8 mouse cellular contexts compared by ENCODE assay signal in the genomic region with DNA sequence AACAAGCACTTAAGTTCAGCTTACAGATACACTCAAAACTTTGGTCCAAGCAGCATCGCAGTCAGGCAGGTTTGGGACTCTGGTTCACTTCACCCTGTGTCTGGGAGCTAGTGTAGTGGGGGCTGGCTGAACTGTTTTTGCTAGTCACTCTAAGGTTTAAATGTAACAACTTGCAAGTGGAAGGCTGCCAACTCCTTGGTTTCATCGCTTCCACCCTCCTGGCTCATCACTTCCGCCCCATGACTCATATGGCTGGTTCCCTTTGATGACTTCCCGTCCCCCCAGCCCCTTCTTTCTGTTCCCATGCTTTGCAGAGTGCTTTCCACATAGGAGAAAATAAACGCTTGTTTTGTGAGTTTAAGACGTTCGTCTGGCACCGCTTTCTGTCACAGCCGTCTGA.
DNase-seq lines count a peak whose midpoint lies in the region; ATAC-seq and TF ChIP-seq lines count a peak whose summit lies in the region.

No protein-coding gene starts in this region.

- peak; percentile 25 for DNase-seq in hindbrain, postnatal 0 days (ENCODE audit: low spot score)
- peak; percentile 95 for DNase-seq in 416B (ENCODE audit: low read depth)
- peak; percentile 9 for DNase-seq in left cerebral cortex, postnatal 4 days
- no peak for DNase-seq in layer of hippocampus, adult 9-10 months (ENCODE audit: low spot score)
- no peak for DNase-seq in layer of hippocampus, adult 8-10 months (ENCODE audit: low spot score in 2 of 2)
- no peak for DNase-seq in B cell, adult 2 months

- TF ChIP-seq CTCF in hindbrain, postnatal 0 days (IDR thresholded peaks at IDR 0.05; ENCODE audit: low read depth) = no peak

- H3K36me3 ChIP-seq in hindbrain, postnatal 0 days (ENCODE audit: insufficient read depth, low read length) = no peaks in the 10 kb centered on the region
- no peaks in the 10 kb centered on the region for H3K36me3 ChIP-seq in hindbrain, embryonic 12.5 days

- no peaks in the 10 kb centered on the region for H3K9me3 ChIP-seq in hindbrain, postnatal 0 days (ENCODE audit: low read length)
- no peaks in the 10 kb centered on the region for H3K9me3 ChIP-seq in hindbrain, embryonic 12.5 days (replicated peaks)

- H3K27me3 ChIP-seq in hindbrain, postnatal 0 days (ENCODE audit: insufficient read depth, low read length) = no peaks in the 10 kb centered on the region
- no peaks in the 10 kb centered on the region for H3K27me3 ChIP-seq in hindbrain, embryonic 12.5 days

- H3K9ac ChIP-seq in hindbrain, postnatal 0 days (replicated peaks; ENCODE audit: low read length) = no peak overlapping the region
- no peak overlapping the region for H3K9ac ChIP-seq in hindbrain, embryonic 12.5 days

- WGBS in hindbrain, postnatal 0 days = 50% methylated on average over 9 of the region's 9 CpGs
- WGBS in hindbrain, embryonic 12.5 days = 77% methylated on average over 9 of the region's 9 CpGs

- no peak overlapping the region for H3K27ac ChIP-seq in hindbrain, postnatal 0 days
- H3K27ac ChIP-seq in hindbrain, embryonic 12.5 days = no peak overlapping the region

- peak overlapping the region; percentile 27; the same call in 1 of the 2 replicates for H3K4me2 ChIP-seq in hindbrain, postnatal 0 days (ENCODE audit: low read depth, low read length)
- H3K4me2 ChIP-seq in hindbrain, embryonic 12.5 days (replicated peaks) = no peak overlapping the region

- intact Hi-C loops in left cerebral cortex, postnatal 4 days (cut with DNase I) = no loop called here

- H3K4me1 ChIP-seq in hindbrain, postnatal 0 days (ENCODE audit: insufficient read depth, low read length) = no peaks in the 10 kb centered on the region
- H3K4me1 ChIP-seq in hindbrain, embryonic 12.5 days = no peaks in the 10 kb centered on the region

- no peak for ATAC-seq in hindbrain, postnatal 0 days
- no peak for ATAC-seq in hindbrain, embryonic 12.5 days (ENCODE audit: low FRiP score)
- peak; percentile 99 for ATAC-seq in common myeloid progenitor, adult 5-6 weeks (replicated peaks; ENCODE audit: low read depth, poor library complexity, severe bottlenecking)

- no peak overlapping the region for H3K4me3 ChIP-seq in hindbrain, postnatal 0 days (ENCODE audit: low read length)
- no peak overlapping the region for H3K4me3 ChIP-seq in hindbrain, embryonic 12.5 days

Comparison
In these comparisons a context has a peak if more than half of its experiments do, and no peak if none do; other contexts are left out.
1. DNase-seq: peak in hindbrain, postnatal 0 days (single experiment), 416B (single experiment) and left cerebral cortex, postnatal 4 days (single experiment); none in layer of hippocampus, adult 9-10 months (single experiment), layer of hippocampus, adult 8-10 months (0 of 2) and B cell, adult 2 months (0 of 2).